ENCODE assay signal across 8 mouse cellular contexts in the genomic region with DNA sequence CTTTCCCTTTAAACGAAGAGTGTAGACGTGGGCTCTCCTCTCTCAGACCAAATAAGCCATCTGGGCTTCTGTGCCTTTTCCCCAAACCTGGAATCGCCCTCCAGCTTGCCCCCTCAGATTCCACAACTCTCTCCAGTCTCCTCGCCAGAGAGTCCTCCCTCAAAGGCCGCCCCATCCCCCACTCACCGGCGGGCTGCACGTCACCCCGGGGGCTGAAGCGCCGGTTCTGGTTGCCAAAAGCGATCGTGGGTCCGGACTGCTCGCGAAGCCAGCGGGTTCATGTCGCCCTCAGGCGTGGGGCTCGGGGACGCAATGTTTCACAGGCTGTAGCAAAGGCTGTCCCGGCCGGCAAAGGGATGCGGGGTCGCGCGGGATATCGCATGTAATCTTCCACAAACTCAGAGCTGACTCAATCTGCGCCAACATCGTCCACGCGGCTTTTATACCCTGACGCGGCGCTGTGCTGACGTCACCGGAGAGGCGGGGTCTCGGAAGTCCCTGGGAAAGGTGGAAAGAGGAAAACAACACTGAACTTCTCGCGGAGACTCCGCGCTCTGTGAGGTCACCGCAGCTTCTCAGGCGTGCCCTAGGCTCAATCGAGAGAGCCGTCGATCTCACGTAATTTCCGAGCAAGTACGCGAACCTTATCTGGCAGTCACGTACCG. TPM values are rescaled to one million over a fixed set of nuclear protein-coding genes. Genes with fewer than 3 reads are reported as not detected.
A peak's percentile ranks its signal among the peaks of the same experiment; 100 is the strongest.
DNase-seq lines count a peak whose midpoint lies in the region; ATAC-seq lines count a peak whose summit lies in the region.

Ppp1r15a (minus strand) TSS at position 460 of the 665 bp plus-strand sequence.
Plekha4 (plus strand) TSS at position 522 of the 665 bp plus-strand sequence.

- peak within 1 kb of the TSS; percentile 91 for H3K4me2 ChIP-seq in heart, embryonic 13.5 days
- H3K4me2 ChIP-seq in liver, embryonic 12.5 days, result peak within 1 kb of the TSS; percentile 73
- peak within 1 kb of the TSS; percentile 78 for H3K4me2 ChIP-seq in stomach, embryonic 15.5 days

- peak; percentile 69 for ATAC-seq in erythroid progenitor cell, adult 5-6 weeks (replicated peaks; ENCODE audit: low FRiP score, poor library complexity, severe bottlenecking)
- ATAC-seq in heart, embryonic 13.5 days (ENCODE audit: extremely low read depth, insufficient number of reproducible peaks, low FRiP score, low TSS enrichment), result peak; percentile 72
- ATAC-seq in liver, embryonic 12.5 days, result peak; percentile 69
- ATAC-seq in stomach, embryonic 15.5 days (ENCODE audit: insufficient read depth, low FRiP score, low read depth), result peak; percentile 81

- H3K27ac ChIP-seq in heart, embryonic 13.5 days (replicated peaks), result peak within 1 kb of the TSS; percentile 99
- H3K27ac ChIP-seq in liver, embryonic 12.5 days, result peak within 1 kb of the TSS; percentile 100
- H3K27ac ChIP-seq in stomach, embryonic 15.5 days, result peak within 1 kb of the TSS; percentile 95

- H3K27me3 ChIP-seq in heart, embryonic 13.5 days (replicated peaks), result no peaks in the 10 kb centered on the region
- H3K27me3 ChIP-seq in liver, embryonic 12.5 days (replicated peaks), result peaks cover 14% of the 10 kb centered on the region; the same call in 1 of the 2 replicates
- H3K27me3 ChIP-seq in stomach, embryonic 15.5 days (replicated peaks), result no peaks in the 10 kb centered on the region

- H3K9ac ChIP-seq in heart, embryonic 13.5 days, result peak within 1 kb of the TSS; percentile 97
- H3K9ac ChIP-seq in liver, embryonic 12.5 days, result peak within 1 kb of the TSS; percentile 99
- peak within 1 kb of the TSS; percentile 78 for H3K9ac ChIP-seq in stomach, embryonic 15.5 days

- H3K9me3 ChIP-seq in heart, embryonic 13.5 days, result no peaks in the 10 kb centered on the region
- H3K9me3 ChIP-seq in liver, embryonic 12.5 days (replicated peaks), result no peaks in the 10 kb centered on the region
- H3K9me3 ChIP-seq in stomach, embryonic 15.5 days, result no peaks in the 10 kb centered on the region

- peaks cover 23% of the 10 kb centered on the region for H3K36me3 ChIP-seq in heart, embryonic 13.5 days
- H3K36me3 ChIP-seq in liver, embryonic 12.5 days, result peaks cover 41% of the 10 kb centered on the region
- H3K36me3 ChIP-seq in stomach, embryonic 15.5 days, result no peaks in the 10 kb centered on the region

- H3K4me3 ChIP-seq in heart, embryonic 13.5 days, result peak within 1 kb of the TSS; percentile 92
- peak within 1 kb of the TSS; percentile 95 for H3K4me3 ChIP-seq in liver, embryonic 12.5 days
- H3K4me3 ChIP-seq in stomach, embryonic 15.5 days (replicated peaks), result peak within 1 kb of the TSS; percentile 78

- peak; percentile 99 for DNase-seq in CD4-positive helper T cell, adult 2 months (ENCODE audit: low read depth, low spot score)
- peak; percentile 72 for DNase-seq in brain, embryonic 18.5 days (ENCODE audit: low read depth, low spot score)
- DNase-seq in kidney, postnatal 10 days, result peak; percentile 97
- peak; percentile 97 to 98 for DNase-seq in natural killer cell, adult 2 months (ENCODE audit: low spot score in 2 of 2)

- peaks cover 61% of the 10 kb centered on the region for H3K4me1 ChIP-seq in heart, embryonic 13.5 days
- peaks cover 69% of the 10 kb centered on the region for H3K4me1 ChIP-seq in liver, embryonic 12.5 days
- peaks cover 34% of the 10 kb centered on the region for H3K4me1 ChIP-seq in stomach, embryonic 15.5 days

- WGBS in heart, embryonic 13.5 days, result under 1% methylated on average over 54 of the region's 54 CpGs
- WGBS in liver, embryonic 12.5 days (ENCODE audit: insufficient replicate concordance), result under 1% methylated on average over 54 of the region's 54 CpGs
- under 1% methylated on average over 54 of the region's 54 CpGs for WGBS in stomach, embryonic 15.5 days

RNA-seq across cellular contexts. Expression of gene Ppp1r15a, which starts in this region (rescaled TPM):
- total RNA-seq in erythroid progenitor cell, adult 5-6 weeks (2015; ENCODE audit: low replicate concordance), result 814 and 867 TPM in 2 replicates
- 569 and 633 TPM in 2 replicates for total RNA-seq in erythroid progenitor cell, adult 5-6 weeks (2017; ENCODE audit: low replicate concordance)
- polyA plus RNA-seq in heart, embryonic 13.5 days (2015; fragmentation: Nextera tagmentation; extraction: Ambion mirVana), result 38.5 and 49.6 TPM in 2 replicates
- 157 and 165 TPM in 2 replicates for polyA plus RNA-seq in liver, embryonic 12.5 days (2016; fragmentation: Nextera tagmentation; extraction: Ambion mirVana)
- 21.1 and 36.1 TPM in 2 replicates for polyA plus RNA-seq in stomach, embryonic 15.5 days (2015; fragmentation: Nextera tagmentation; extraction: Ambion mirVana)

RNA-seq across cellular contexts. Expression of gene Plekha4, which starts in this region (rescaled TPM):
- total RNA-seq in erythroid progenitor cell, adult 5-6 weeks (2015; ENCODE audit: low replicate concordance), result 7.2 TPM in 1 of 2 replicates, not detected in the other
- 0.08 and 0.90 TPM in 2 replicates for total RNA-seq in erythroid progenitor cell, adult 5-6 weeks (2017; ENCODE audit: low replicate concordance)
- polyA plus RNA-seq in heart, embryonic 13.5 days (2015; fragmentation: Nextera tagmentation; extraction: Ambion mirVana), result 1.1 and 1.2 TPM in 2 replicates
- 0.80 and 0.87 TPM in 2 replicates for polyA plus RNA-seq in liver, embryonic 12.5 days (2016; fragmentation: Nextera tagmentation; extraction: Ambion mirVana)
- 2.9 TPM in 2 replicates for polyA plus RNA-seq in stomach, embryonic 15.5 days (2015; fragmentation: Nextera tagmentation; extraction: Ambion mirVana)

Comparison
In these comparisons a context has a peak if more than half of its experiments do, and no peak if none do; other contexts are left out.
1. Peak in every context shown above with its lines: DNase-seq, ATAC-seq, H3K4me3 ChIP-seq and H3K27ac ChIP-seq.